Mouse (Mus musculus) heart, embryonic 12.5 days (tissue): ENCODE measurements around the gene Sap30bp. TPM values are rescaled to one million over a fixed set of nuclear protein-coding genes. Genes with fewer than 3 reads are reported as not detected.
A peak's percentile ranks its signal among the peaks of the same experiment; 100 is the strongest.

Experiments used
- ATAC-seq: fragments of 200-750 bp; cut with Nextera tagmentation; 2 replicates; pipeline ENCODE4 v1.8.0; 2017; ENCODE audit warnings: moderate TSS enrichment, moderate library complexity; ENCODE audit not compliant: insufficient number of reproducible peaks, low FRiP score
- H3K27ac ChIP-seq: fragments of 300-500 bp; sonication (generic); 2 replicates; pipeline ENCODE4 v1.5.1; 2016; ENCODE audit warnings: mild to moderate bottlenecking, moderate library complexity; ENCODE audit not compliant: poor library complexity, severe bottlenecking
- H3K27me3 ChIP-seq: fragments of 300-500 bp; sonication (generic); replicated peaks from 2 replicates; pipeline ENCODE4 v1.6.1; 2016; ENCODE audit warnings: mild to moderate bottlenecking, moderate library complexity
- H3K36me3 ChIP-seq: fragments of 300-500 bp; sonication (generic); 2 replicates; pipeline ENCODE4 v1.6.1; 2016; ENCODE audit warnings: mild to moderate bottlenecking, moderate library complexity
- H3K4me1 ChIP-seq: fragments of 300-500 bp; sonication (generic); replicated peaks from 2 replicates; pipeline ENCODE4 v1.6.1; 2016; ENCODE audit warnings: mild to moderate bottlenecking
- H3K4me2 ChIP-seq: fragments of 300-500 bp; sonication (generic); 2 replicates; pipeline ENCODE4 v1.6.1; 2016; ENCODE audit warnings: mild to moderate bottlenecking, moderate library complexity
- H3K4me3 ChIP-seq: fragments of 300-500 bp; sonication (generic); 2 replicates; pipeline ENCODE4 v1.5.1; 2016; ENCODE audit warnings: mild to moderate bottlenecking
- H3K9ac ChIP-seq: fragments of 300-500 bp; sonication (generic); 2 replicates; pipeline ENCODE4 v1.6.1; 2016; ENCODE audit warnings: mild to moderate bottlenecking, moderate library complexity
- H3K9me3 ChIP-seq: fragments of 300-500 bp; sonication (generic); replicated peaks from 2 replicates; pipeline ENCODE4 v1.6.1; 2016; ENCODE audit warnings: mild to moderate bottlenecking, moderate library complexity
- WGBS: fragments of 180-500 bp; shearing (Covaris S2); methylation state at CpG from one replicate; pipeline ENCODE4 v1.1.7; 2016; 5-methylcytosine and 5-hydroxymethylcytosine counted together
- polyA plus RNA-seq: library from polyadenylated mRNA; unstranded; fragments of >200 nt; fragmentation: Nextera tagmentation; extraction: Ambion mirVana; gene quantifications from 2 replicates; pipeline ENCODE4 v1.2.1, GENCODE M21; 2016

The Sap30bp gene
- polyA plus RNA-seq, 1 experiment from 2014 or later = 29.4 TPM

- H3K9ac ChIP-seq = no peak overlapping the region
- H3K9me3 ChIP-seq = no peaks in the 10 kb centered on the region
- H3K27me3 ChIP-seq = no peaks in the 10 kb centered on the region
- H3K4me1 ChIP-seq = peaks cover 20% of the 10 kb centered on the region
- no peak overlapping the region for H3K4me2 ChIP-seq
- no peak for ATAC-seq
- H3K36me3 ChIP-seq = peaks cover 81% of the 10 kb centered on the region
- no peak overlapping the region for H3K27ac ChIP-seq
- WGBS = 92% methylated on average over 9 of the region's 9 CpGs
- no peak overlapping the region for H3K4me3 ChIP-seq
Observed at GRCm38 (mm10) chr11:115959018-115959417, 25.9 kb downstream of the Sap30bp start.

GRCm38 (mm10) chr11:115962651-115963412 is 29.8 kb downstream of the Sap30bp start:
- H3K36me3 ChIP-seq = peaks cover 87% of the 10 kb centered on the region
- ATAC-seq = no peak

GRCm38 (mm10) chr11:115964977-115965604 is 32.0 kb downstream of the Sap30bp start:
- 71% methylated on average over 10 of the region's 10 CpGs for WGBS
- Histone ChIP-seq H3K36me3 (peaks cover 71% of the 10 kb centered on the region), H3K4me3 (no peak overlapping the region), H3K4me1 (peaks cover 14% of the 10 kb centered on the region), H3K9ac (no peak overlapping the region), H3K27me3 (no peaks in the 10 kb centered on the region), H3K9me3 (peaks cover 7% of the 10 kb centered on the region; the same call in 1 of the 2 replicates), H3K27ac (peak overlapping the region; percentile 67; the same call in 1 of the 2 replicates), H3K4me2 (no peak overlapping the region)
- peak; percentile 80 for ATAC-seq

More at GRCm38 (mm10) chr11:115962651-115963412, 29.8 kb downstream of the Sap30bp start:
- peaks cover 7% of the 10 kb centered on the region; the same call in 1 of the 2 replicates for H3K9me3 ChIP-seq
- no peak overlapping the region for H3K4me3 ChIP-seq
- peaks cover 6% of the 10 kb centered on the region; the same call in 1 of the 2 replicates for H3K4me1 ChIP-seq
- H3K4me2 ChIP-seq = no peak overlapping the region
- H3K27me3 ChIP-seq = no peaks in the 10 kb centered on the region
- WGBS = 90% methylated on average over 9 of the region's 9 CpGs
- H3K9ac ChIP-seq = no peak overlapping the region
- no peak overlapping the region for H3K27ac ChIP-seq

GRCm38 (mm10) chr11:115968731-115969405 is 35.8 kb downstream of the Sap30bp start:
- Histone ChIP-seq H3K9me3 (peaks cover 7% of the 10 kb centered on the region; the same call in 1 of the 2 replicates), H3K4me2 (no peak overlapping the region), H3K27me3 (peaks cover 8% of the 10 kb centered on the region), H3K4me3 (no peak overlapping the region), H3K9ac (no peak overlapping the region), H3K36me3 (peaks cover 34% of the 10 kb centered on the region), H3K4me1 (peaks cover 14% of the 10 kb centered on the region), H3K27ac (no peak overlapping the region)
- ATAC-seq = no peak
- WGBS = 53% methylated on average over 5 of the region's 5 CpGs

- peaks cover 7% of the 10 kb centered on the region; the same call in 1 of the 2 replicates for H3K9me3 ChIP-seq
- H3K27ac ChIP-seq = peak overlapping the region; percentile 20
- H3K27me3 ChIP-seq = peaks cover 21% of the 10 kb centered on the region
- no peak overlapping the region for H3K4me2 ChIP-seq
- no peak overlapping the region for H3K9ac ChIP-seq
- H3K36me3 ChIP-seq = peaks cover 21% of the 10 kb centered on the region
- no peak for ATAC-seq
- no peak overlapping the region for H3K4me3 ChIP-seq
- peaks cover 18% of the 10 kb centered on the region for H3K4me1 ChIP-seq
- whole genome bisulfite sequencing = 62% methylated on average over 15 of the region's 15 CpGs
Observed at GRCm38 (mm10) chr11:115970006-115970673, 37.1 kb downstream of the Sap30bp start.

- peaks cover 19% of the 10 kb centered on the region for H3K4me1 ChIP-seq
- 64% methylated on average over 6 of the region's 6 CpGs for WGBS
- H3K27me3 ChIP-seq = peaks cover 30% of the 10 kb centered on the region
- no peak for ATAC-seq
- H3K4me2 ChIP-seq = no peak overlapping the region
- peaks cover 13% of the 10 kb centered on the region for H3K36me3 ChIP-seq
- H3K9ac ChIP-seq = no peak overlapping the region
- no peak overlapping the region for H3K4me3 ChIP-seq
- peaks cover 7% of the 10 kb centered on the region; the same call in 1 of the 2 replicates for H3K9me3 ChIP-seq
- no peak overlapping the region for H3K27ac ChIP-seq
Observed at GRCm38 (mm10) chr11:115971016-115971415, 37.9 kb downstream of the Sap30bp start.

- Histone ChIP-seq H3K27ac (no peak within 1 kb of the TSS), H3K9me3 (no peaks in the 10 kb centered on the region), H3K4me1 (peaks cover 15% of the 10 kb centered on the region), H3K4me2 (peak within 1 kb of the TSS; percentile 95), H3K9ac (peak within 1 kb of the TSS; percentile 60), H3K4me3 (peak within 1 kb of the TSS; percentile 57), H3K27me3 (peaks cover 64% of the 10 kb centered on the region), H3K36me3 (no peaks in the 10 kb centered on the region)
- no peak for ATAC-seq
- 10% methylated on average over 54 of the region's 58 CpGs for WGBS
Observed at GRCm38 (mm10) chr11:115974309-115975082, 41.4 kb downstream of the Sap30bp start, which contains the start of gene Itgb4. TSS of gene Itgb4 (plus strand) at chr11:115974709.

GRCm38 (mm10) chr11:115975083-115975420 is 42.0 kb downstream of the Sap30bp start:
- peaks cover 69% of the 10 kb centered on the region for H3K27me3 ChIP-seq
- H3K4me2 ChIP-seq = peak overlapping the region; percentile 95
- no peak for ATAC-seq
- H3K9ac ChIP-seq = peak overlapping the region; percentile 60
- no peak overlapping the region for H3K27ac ChIP-seq
- WGBS = 3% methylated on average over 18 of the region's 18 CpGs
- peaks cover 11% of the 10 kb centered on the region for H3K4me1 ChIP-seq
- H3K4me3 ChIP-seq = peak overlapping the region; percentile 57
- H3K9me3 ChIP-seq = no peaks in the 10 kb centered on the region
- no peaks in the 10 kb centered on the region for H3K36me3 ChIP-seq

- no peaks in the 10 kb centered on the region for H3K36me3 ChIP-seq
- H3K27me3 ChIP-seq = peaks cover 70% of the 10 kb centered on the region
- no peak overlapping the region for H3K27ac ChIP-seq
- no peaks in the 10 kb centered on the region for H3K9me3 ChIP-seq
- 33% methylated on average over 12 of the region's 12 CpGs for WGBS
- ATAC-seq = no peak
- H3K4me3 ChIP-seq = peak overlapping the region; percentile 57; the same call in 1 of the 2 replicates
- H3K4me2 ChIP-seq = no peak overlapping the region; the same call in 1 of the 2 replicates
- peaks cover 10% of the 10 kb centered on the region for H3K4me1 ChIP-seq
- peak overlapping the region; percentile 60; the same call in 1 of the 2 replicates for H3K9ac ChIP-seq
Observed at GRCm38 (mm10) chr11:115975544-115975943, 42.5 kb downstream of the Sap30bp start.

GRCm38 (mm10) chr11:115982472-115982871 is 49.4 kb downstream of the Sap30bp start:
- no peak for ATAC-seq
- 90% methylated on average over 15 of the region's 15 CpGs for WGBS
- no peak overlapping the region for H3K27ac ChIP-seq
- H3K9ac ChIP-seq = no peak overlapping the region
- H3K4me1 ChIP-seq = no peaks in the 10 kb centered on the region
- no peak overlapping the region for H3K4me2 ChIP-seq
- H3K27me3 ChIP-seq = peaks cover 56% of the 10 kb centered on the region
- H3K4me3 ChIP-seq = no peak overlapping the region
- no peaks in the 10 kb centered on the region for H3K36me3 ChIP-seq
- no peaks in the 10 kb centered on the region for H3K9me3 ChIP-seq
